Mouse (Mus musculus) adrenal gland (tissue): ENCODE measurements at regions not wholly inside any gene's neighbourhood (a gene's known extent, or its start where the extent isn't known, plus 50 kb on each side); places are given as distances from the start of the nearest gene placed in this dataset.

Source experiments
- intact Hi-C: fragments of 180-260 bp; cut with DNase I; formaldehyde crosslinking; loops from one replicate; pipeline ENCODE4 v1.15.1; 2025

DNA sequence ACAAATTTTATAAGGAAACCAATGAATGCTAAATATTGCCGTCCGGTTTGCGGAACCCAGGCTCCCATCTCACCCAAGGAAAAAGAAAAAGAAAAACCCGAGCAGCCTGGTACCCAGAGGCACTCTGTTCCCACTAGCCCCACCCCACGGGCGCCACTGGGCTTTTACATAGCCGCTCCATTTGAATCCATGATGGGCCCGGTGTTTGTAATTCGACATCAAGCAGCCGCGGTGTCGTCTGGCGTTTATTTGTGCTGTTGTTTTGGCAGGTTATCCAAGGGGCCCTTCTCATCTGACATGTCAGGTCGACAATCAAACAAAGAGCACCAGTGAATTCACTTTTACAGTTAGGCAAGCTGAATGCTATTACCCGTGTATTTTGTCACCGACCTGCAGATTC lies 68.8 kb upstream of the Mgmt start:
- intact Hi-C loops = no loop called here

DNA sequence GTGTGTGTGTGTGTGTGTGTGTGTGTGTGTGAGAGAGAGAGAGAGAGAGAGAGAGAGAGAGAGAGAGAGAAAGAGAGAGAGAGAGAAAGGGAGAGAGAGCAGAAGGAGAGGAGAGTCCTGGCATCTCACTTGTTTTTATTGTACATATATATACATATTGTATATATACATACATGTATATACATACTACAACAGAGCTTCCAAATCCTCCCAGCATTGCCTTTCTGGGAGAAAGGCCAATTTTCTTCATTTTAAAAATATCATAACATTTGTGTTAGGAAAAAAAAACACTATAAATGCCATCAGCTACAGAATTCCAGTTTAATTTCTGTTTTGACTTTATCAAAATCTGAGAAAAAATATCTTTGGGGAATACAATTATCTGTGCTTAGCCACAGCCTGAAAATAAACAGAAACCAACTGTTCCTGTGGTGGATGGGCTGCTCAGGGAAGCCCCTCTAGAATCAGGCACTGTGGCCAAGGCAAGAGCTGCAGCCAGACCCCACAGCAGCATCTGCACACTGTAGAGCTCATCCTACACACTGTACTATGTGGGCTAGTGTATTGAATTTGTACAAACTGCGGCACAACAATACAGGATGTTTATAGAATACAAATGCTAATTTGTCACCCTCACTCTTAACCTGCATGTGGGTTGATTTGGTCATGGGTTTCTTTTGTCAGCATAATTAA lies 64.6 kb upstream of the Mgmt start:
- intact Hi-C loops = no loop called here

DNA sequence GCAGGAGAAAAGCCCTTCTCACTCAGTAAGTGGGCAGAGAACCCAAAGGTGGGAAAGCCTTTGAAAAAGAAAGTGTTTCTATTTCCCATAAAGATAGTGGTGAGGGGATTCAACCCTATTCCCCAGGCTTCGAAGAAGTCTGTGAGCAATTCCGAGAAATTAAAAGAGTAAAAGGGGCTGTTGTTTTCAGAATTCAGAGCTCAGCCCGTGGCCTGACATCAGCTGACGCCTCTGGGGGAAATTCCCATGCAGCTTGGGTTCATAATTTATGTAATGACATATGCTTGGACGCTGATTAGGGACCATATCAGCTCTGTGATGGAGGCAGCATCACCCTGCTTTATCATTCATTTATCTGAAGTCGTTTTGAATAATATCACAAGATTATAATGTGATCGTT lies 62.0 kb upstream of the Mgmt start:
- intact Hi-C loops = no loop called here

DNA sequence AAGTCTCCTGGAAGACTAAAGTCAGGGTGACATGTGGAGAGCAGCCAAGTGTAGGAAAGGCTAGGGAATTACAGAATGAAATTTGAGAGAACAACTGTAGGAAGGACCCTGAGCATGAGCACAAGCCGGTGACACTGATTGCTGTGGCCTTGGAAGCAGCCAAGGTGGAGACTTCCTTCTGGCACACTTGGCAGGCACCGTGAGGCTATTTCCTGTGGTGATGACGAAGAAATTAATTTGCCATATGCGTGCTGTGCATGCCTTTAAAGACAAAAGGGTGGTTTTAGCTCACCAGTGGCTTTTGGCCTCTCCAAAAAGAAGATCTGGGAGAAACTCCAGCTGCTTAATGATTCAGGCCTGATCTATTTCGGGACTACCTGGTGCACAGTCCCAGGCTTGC lies 55.4 kb upstream of the Mgmt start:
- intact Hi-C loops = no loop called here

DNA sequence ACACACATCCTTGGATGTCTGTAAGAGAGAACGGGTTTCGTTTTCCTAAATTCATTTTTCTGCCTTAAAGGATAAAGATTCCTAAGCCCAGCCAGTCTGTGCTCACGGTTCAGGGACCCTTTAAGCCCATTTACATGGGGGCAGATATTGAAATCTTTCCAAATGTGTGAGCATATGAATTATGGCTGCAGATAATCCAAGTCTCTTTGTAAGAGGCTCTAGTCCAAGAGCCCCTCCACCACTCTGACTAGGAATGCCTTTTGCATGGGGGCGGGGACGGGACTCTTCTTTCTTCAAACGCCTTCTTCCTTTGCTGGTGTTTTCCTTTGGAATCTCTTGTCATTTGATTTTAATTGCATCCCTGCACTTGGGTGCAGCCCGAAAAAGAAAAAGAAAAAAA lies 54.2 kb upstream of the Mgmt start:
- intact Hi-C loops = no loop called here

DNA sequence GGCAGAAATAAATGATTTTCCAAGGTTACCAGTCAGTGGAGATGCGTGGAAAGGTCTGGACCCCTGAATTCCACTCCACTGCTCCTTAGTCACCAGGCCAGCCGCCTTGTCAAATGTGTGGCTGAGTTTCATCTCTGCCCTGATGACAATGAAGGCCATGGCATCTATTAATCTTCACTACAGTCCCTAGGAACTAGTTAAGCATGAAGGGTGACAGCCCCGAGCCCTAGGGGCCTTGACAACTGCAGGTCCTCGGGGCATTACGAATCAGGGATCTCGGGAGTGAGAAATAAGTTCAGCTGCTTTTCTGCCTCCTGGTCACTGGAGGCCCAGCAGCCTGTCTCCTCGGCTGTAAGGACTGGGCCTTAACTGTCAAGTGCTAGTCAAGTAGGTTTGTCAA lies 51.7 kb upstream of the Mgmt start:
- intact Hi-C loops = no loop called here

DNA sequence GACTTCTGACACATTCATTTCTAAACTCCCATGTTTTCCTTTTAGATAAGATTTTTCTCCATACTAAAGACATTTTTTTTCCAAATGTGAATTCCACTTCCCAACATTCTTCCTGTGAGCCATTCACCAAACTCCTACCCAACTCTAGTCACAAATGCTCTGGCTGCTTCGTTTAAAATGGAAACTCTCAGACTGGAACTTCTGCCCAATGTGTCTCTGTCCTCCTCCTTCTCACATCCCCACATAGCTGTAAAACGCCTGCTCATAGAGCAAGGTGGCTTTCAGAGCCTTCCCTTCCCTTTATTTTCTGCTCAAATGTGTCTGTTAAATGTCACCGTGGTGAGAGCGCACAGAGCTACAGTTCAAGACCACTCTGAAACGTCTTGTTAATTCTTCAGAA lies 50.1 kb upstream of the Mgmt start:
- intact Hi-C loops = no loop called here
